Mouse (Mus musculus) heart, adult 2 months (tissue): ENCODE data around the gene Mlec. TPM values are rescaled to one million over a fixed set of nuclear protein-coding genes. Genes with fewer than 3 reads are reported as not detected.
"Not testable (repeated sequence)": the region's sequence is repeated elsewhere in the genome, so short reads cannot be mapped to it uniquely, and the experiment has no call there.

Experiments
- DNase-seq, 2 experiments: peaks; one replicate each; pipeline ENCODE4 v3.0.0; 2021
- H3K27ac ChIP-seq: fragments of 200-600 bp; 2 replicates; pipeline ENCODE4 v1.8.1; 2022
- H3K27me3 ChIP-seq: fragments of 200-500 bp; 2 replicates; pipeline ENCODE4 v1.6.1; 2012; ENCODE audit warnings: mild to moderate bottlenecking, low read length, inconsistent platforms, mixed read lengths; ENCODE audit not compliant: control insufficient read depth, insufficient read depth
- H3K36me3 ChIP-seq: fragments of 200-500 bp; 2 replicates; pipeline ENCODE4 v1.6.1; 2012; ENCODE audit warnings: low read length, inconsistent platforms; ENCODE audit not compliant: control insufficient read depth, insufficient read depth
- H3K4me1 ChIP-seq: fragments of 200-500 bp; 2 replicates; pipeline ENCODE4 v1.6.1; 2011; ENCODE audit warnings: low read length; ENCODE audit not compliant: control insufficient read depth, insufficient read depth
- H3K4me3 ChIP-seq: fragments of 200-600 bp; 2 replicates; pipeline ENCODE4 v1.8.1; 2022
- H3K79me2 ChIP-seq: fragments of 200-500 bp; replicated peaks from 2 replicates; pipeline ENCODE4 v1.6.1; 2012; ENCODE audit warnings: mild to moderate bottlenecking, inconsistent platforms, low read length, moderate library complexity, mixed read lengths; ENCODE audit not compliant: control insufficient read depth, insufficient read depth
- H3K9ac ChIP-seq: fragments of 200-500 bp; 2 replicates; pipeline ENCODE4 v1.6.1; 2012; ENCODE audit warnings: low read depth, mild to moderate bottlenecking, control low read depth, inconsistent platforms, low read length, mixed read lengths
- CTCF ChIP-seq: fragments of 200-600 bp; IDR thresholded peaks from 2 replicates; pipeline ENCODE4 v1.8.1; 2022; ENCODE audit warnings: antibody characterized with exemption, mild to moderate bottlenecking, moderate library complexity
- EP300 ChIP-seq: fragments of 200-500 bp; IDR thresholded peaks from 2 replicates; pipeline ENCODE4 v1.6.1; 2011; ENCODE audit warnings: low read depth, low read length, control low read depth; ENCODE audit not compliant: insufficient read depth
- POLR2A ChIP-seq: fragments of 200-500 bp; IDR thresholded peaks from 2 replicates; pipeline ENCODE4 v1.6.1; 2011; ENCODE audit warnings: mild to moderate bottlenecking, low read depth, low read length, control low read depth; ENCODE audit not compliant: insufficient read depth
- WGBS: fragments of 180-500 bp; shearing (Covaris S2); methylation state at CpG from one replicate; pipeline ENCODE4 v1.1.7; 2018; 5-methylcytosine and 5-hydroxymethylcytosine counted together
- intact Hi-C: fragments of 180-260 bp; cut with DNase I; formaldehyde crosslinking; loops from one replicate; pipeline ENCODE4 v1.15.1; 2025
- polyA plus RNA-seq: library from polyadenylated mRNA; depleted of rRNA; stranded (reverse); fragments of >200 nt; gene quantifications from 2 replicates; pipeline ENCODE4 v1.2.3, GENCODE M21; 2012
- total RNA-seq, 2 experiments: library from RNA; stranded (reverse); gene quantifications; 2 replicates each; pipeline ENCODE4 v1.2.3; 2021

Gene Mlec
- total and polyA plus RNA-seq, 3 experiments: 40.4 to 80.6 (median 74.6) TPM

DNA sequence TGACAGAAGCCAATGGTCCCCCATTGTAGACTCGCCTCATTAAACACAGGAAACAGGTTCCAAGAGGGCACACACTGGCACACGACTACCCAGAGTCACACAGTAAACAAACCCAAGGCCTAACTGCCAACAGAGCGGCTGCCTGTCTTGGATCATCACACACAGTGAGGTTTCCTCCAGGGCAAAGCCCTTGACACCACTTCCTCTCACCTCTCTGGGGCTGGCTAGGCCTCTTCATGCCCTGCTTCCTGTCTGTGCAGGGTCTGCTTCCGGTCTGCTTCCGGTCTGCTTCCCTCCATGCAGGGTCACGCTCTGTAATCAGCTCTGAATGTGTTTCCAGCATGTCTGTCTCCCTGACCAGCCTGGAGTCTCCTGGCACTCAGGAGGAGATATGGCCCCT, 9.4 kb upstream of the Mlec start:
- DNase-seq: peak in 1 of 2 experiments; percentile 45
- H3K27ac ChIP-seq: peak overlapping the region; percentile 1; the same call in 1 of the 2 replicates
- intact Hi-C loops: no loop called here
- H3K27me3 ChIP-seq: no peaks in the 10 kb centered on the region
- no peaks in the 10 kb centered on the region for H3K79me2 ChIP-seq
- no peak for TF ChIP-seq CTCF
- TF ChIP-seq EP300: no peak
- TF ChIP-seq POLR2A: no peak
- no peak overlapping the region for H3K9ac ChIP-seq
- H3K4me1 ChIP-seq: peaks cover 6% of the 10 kb centered on the region
- no peak overlapping the region for H3K4me3 ChIP-seq
- WGBS: 44% methylated on average over 6 of the region's 6 CpGs
- H3K36me3 ChIP-seq: no peaks in the 10 kb centered on the region

DNA sequence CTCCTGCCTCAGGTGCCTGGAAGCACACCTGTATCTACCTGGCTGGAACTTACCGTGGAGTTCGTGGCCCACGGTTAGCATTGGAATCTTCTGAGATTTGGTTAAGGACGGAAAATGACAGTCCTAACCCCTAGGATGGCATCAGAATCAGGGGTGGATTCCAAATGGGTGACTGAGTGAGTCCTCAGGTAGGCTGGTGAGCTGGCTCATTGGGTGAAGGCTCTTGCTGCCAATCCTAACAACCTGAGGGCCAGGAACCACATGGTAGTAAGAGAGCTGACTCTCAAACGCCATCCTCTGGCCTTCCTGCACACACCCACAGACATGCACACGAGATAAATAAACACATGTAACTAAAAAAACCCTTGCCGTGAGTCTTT, 8.8 kb upstream of the Mlec start:
- no peak for DNase-seq
- 70% methylated on average over 7 of the region's 7 CpGs for WGBS
- Histone ChIP-seq H3K27ac (no peak overlapping the region; the same call in 1 of the 2 replicates), H3K27me3 (no peaks in the 10 kb centered on the region), H3K9ac (no peak overlapping the region), H3K4me3 (no peak overlapping the region), H3K79me2 (no peaks in the 10 kb centered on the region), H3K4me1 (peaks cover 6% of the 10 kb centered on the region), H3K36me3 (no peaks in the 10 kb centered on the region)
- intact Hi-C loops: no loop called here
- TF ChIP-seq CTCF (no peak), EP300 (no peak), POLR2A (no peak)

DNA sequence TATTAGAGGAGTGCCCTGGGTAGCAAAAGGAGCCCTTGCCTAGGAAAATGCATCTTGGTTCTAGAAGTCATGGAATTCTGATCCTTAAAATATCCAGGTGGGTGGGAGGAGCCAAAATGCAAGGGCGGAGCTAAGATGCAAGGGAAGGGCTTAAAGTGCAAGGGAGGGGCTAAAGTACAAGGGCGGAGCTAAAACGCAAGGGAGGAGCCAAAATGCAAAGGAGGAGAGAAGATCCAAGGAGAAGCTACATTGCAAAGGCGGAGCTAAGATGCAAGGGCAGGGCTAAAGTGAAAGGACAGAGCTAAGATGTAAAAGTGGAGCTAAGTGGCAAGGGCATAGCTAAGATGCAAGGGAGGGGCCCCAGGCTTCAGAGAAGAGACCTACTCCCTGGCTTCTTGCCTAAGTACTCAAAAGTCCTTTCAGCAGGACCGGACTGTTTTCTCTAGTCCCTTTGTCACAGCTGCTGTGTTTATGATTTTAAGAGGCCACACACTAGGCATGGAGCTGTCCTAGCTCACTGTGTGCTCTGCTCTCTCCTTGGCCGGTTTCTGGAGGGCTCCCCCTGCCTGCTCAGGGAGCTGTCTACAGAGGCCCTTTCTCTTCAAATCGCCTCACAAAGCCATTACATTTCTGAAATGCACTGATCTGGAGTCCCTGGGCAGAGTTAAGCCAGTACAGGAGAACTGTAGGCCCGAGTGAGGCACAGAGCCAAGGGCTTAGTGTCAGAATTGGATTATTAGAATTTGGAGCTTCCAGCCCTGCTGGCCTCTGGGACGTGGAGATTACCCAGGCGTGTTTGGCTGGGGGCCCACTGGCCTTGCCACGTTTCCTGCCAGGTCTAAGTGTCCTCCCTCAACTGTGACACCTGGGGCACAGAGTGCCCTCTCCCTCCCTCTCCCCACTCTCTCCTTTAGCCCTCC, 8.2 kb upstream of the Mlec start:
- intact Hi-C loops: loop anchor here (2.0 kb wide), 1 partner anchor 17 kb away; no protein-coding TSS in a partner anchor
- no peak overlapping the region for H3K4me3 ChIP-seq
- no peak overlapping the region for H3K9ac ChIP-seq

DNA sequence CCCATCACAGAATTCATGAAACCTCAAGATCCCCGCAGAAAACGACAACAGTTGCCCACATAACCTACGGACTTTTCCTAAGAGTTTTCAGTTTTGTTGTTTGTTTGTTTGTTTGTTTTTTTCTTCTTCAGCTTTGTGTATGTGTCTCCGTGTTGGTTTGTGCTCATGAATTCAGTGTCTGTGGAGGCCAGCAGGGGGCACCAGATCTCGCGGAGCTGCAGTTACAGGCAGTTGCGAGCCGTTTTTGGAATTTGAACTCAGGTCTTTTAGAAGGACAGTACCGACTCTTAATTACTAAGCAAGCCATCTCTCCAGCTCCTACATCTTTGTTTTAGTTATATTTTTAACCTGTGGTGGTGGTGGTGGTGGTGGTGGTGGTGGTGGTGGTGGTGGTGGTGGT, 7.4 kb upstream of the Mlec start:
- H3K4me1 ChIP-seq: peaks cover 7% of the 10 kb centered on the region
- no peaks in the 10 kb centered on the region for H3K36me3 ChIP-seq
- whole genome bisulfite sequencing: 68% methylated on average over 9 of the region's 9 CpGs
- no peak overlapping the region for H3K9ac ChIP-seq
- intact Hi-C loops: loop anchor here (2.0 kb wide), 1 partner anchor 17 kb away; no protein-coding TSS in a partner anchor
- no peaks in the 10 kb centered on the region for H3K79me2 ChIP-seq
- H3K4me3 ChIP-seq: no peak overlapping the region
- DNase-seq: no peak
- TF ChIP-seq CTCF: peak; percentile 64
- no peak for TF ChIP-seq POLR2A
- H3K27me3 ChIP-seq: no peaks in the 10 kb centered on the region
- no peak overlapping the region for H3K27ac ChIP-seq

More for the DNA sequence above, 8.2 kb upstream of the Mlec start:
- TF ChIP-seq POLR2A (no peak), CTCF (peak; percentile 36), EP300 (no peak)
- Histone ChIP-seq H3K27ac (no peak overlapping the region; the same call in 1 of the 2 replicates), H3K79me2 (no peaks in the 10 kb centered on the region), H3K4me1 (peaks cover 6% of the 10 kb centered on the region), H3K36me3 (no peaks in the 10 kb centered on the region), H3K27me3 (no peaks in the 10 kb centered on the region)
- peak in 1 of 2 experiments; percentile 43 for DNase-seq
- WGBS: 41% methylated on average over 11 of the region's 11 CpGs

DNA sequence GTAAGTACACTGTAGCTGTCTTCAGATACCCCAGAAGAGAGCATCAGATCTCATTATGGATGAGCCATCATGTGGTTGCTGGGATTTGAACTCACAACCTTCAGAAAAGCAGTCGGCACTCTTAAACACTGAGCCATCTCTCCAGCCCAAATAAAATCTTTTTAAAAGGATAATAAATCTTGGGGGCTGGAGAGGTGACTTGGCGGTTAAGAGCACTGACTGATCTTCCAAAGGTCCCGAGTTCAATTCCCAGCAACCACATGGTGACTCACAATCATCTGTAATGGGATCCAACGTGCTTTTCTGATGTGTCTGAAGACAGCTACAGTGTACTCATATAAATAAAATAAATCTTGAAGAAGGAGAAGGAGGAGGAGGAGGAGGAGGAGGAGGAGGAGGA, 6.5 kb upstream of the Mlec start:
- intact Hi-C loops: loop anchor here (2.0 kb wide), 1 partner anchor 18 kb away; no protein-coding TSS in a partner anchor
- H3K36me3 ChIP-seq, DNase-seq, H3K27ac ChIP-seq, H3K9ac ChIP-seq, H3K79me2 ChIP-seq, H3K27me3 ChIP-seq, H3K4me3 ChIP-seq: not testable (repeated sequence)
- 84% methylated on average over 4 of the region's 4 CpGs for WGBS
- H3K4me1 ChIP-seq: peaks cover 11% of the 10 kb centered on the region

DNA sequence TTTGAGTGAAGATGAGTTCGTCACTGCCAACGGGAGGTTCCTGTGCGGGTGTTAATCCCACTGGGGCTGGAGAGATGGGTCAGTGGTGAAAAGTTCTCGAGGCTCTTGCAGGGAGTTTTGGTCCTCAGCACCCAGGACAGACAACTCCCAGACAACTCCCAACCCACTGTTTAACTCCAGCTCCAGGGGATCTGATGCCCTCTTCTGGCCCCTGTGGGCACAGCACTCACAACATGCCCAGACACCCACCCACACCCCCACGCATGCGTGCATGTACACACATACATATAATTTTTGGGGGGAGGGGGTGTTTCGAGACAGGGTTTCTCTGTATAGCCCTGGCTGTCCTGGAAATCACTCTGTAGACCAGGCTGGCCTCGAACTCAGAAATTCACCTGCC, 5.6 kb upstream of the Mlec start:
- no peak overlapping the region for H3K9ac ChIP-seq
- DNase-seq: peak; percentile 63 to 76
- no peak overlapping the region for H3K4me3 ChIP-seq
- no peaks in the 10 kb centered on the region for H3K36me3 ChIP-seq
- 50% methylated on average over 8 of the region's 8 CpGs for WGBS
- no peaks in the 10 kb centered on the region for H3K79me2 ChIP-seq
- H3K27ac ChIP-seq: no peak overlapping the region; the same call in 1 of the 2 replicates
- intact Hi-C loops: loop anchor here (2.0 kb wide), 1 partner anchor 39 kb away; no protein-coding TSS in a partner anchor
- H3K27me3 ChIP-seq: no peaks in the 10 kb centered on the region
- TF ChIP-seq POLR2A (no peak), CTCF (peak; percentile 74)
- peaks cover 12% of the 10 kb centered on the region for H3K4me1 ChIP-seq

DNA sequence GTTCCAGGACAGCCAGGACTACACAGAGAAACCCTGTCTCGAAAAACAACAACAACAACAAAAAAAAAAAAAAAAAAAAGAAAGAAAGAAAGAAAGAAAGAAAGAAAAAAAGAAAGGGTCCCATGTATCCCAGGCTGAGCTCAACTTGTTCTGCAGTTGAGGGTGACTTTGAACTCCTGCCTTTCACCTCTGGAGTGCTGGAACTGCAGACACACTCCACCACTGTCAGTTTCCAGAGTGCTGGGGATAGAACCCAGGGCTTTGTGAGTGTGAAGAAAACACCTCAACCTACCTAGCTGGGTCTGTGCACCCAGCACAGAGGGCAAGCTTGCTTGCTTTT, 3.9 kb upstream of the Mlec start:
- H3K36me3 ChIP-seq, H3K4me3 ChIP-seq, H3K9ac ChIP-seq, H3K4me1 ChIP-seq, H3K27me3 ChIP-seq, DNase-seq, H3K79me2 ChIP-seq: not testable (repeated sequence)
- peak overlapping the region; percentile 83 for H3K27ac ChIP-seq
- intact Hi-C loops: loop anchor here (1.0 to 2.0 kb wide), 2 partner anchors 18 to 37 kb away; no protein-coding TSS in a partner anchor
- WGBS: 80% methylated on average over 1 of the region's 1 CpGs
